Mouse (Mus musculus) hematopoietic stem cell, adult 5-6 weeks (primary cell): ENCODE measurements around the gene Tlr4. TPM values are rescaled to one million over a fixed set of nuclear protein-coding genes. Genes with fewer than 3 reads are reported as not detected.

Experiments used
- ATAC-seq, 2 experiments: fragments of 125-278 bp in 1 of 2; replicated peaks in 1 of 2; 2 replicates each; pipeline ENCODE4 v1.8.0; 2016 to 2017; ENCODE audit warnings: inconsistent platforms in 2 of 2, mild to moderate bottlenecking in 2 of 2, moderate number of reproducible peaks in 2 of 2, low read depth in 1 of 2, moderate TSS enrichment in 1 of 2; ENCODE audit not compliant: low FRiP score in 2 of 2, poor library complexity in 2 of 2, severe bottlenecking in 2 of 2, insufficient read depth in 1 of 2, low TSS enrichment in 1 of 2
- total RNA-seq: library from RNA; stranded (forward); fragments of 172-1452, 232-1000 nt; gene quantifications from 2 replicates; pipeline ENCODE4 v1.2.3, GENCODE M21; 2017

Tlr4 gene
- total RNA-seq, 1 experiment from 2014 or later: 11.7 TPM

DNA sequence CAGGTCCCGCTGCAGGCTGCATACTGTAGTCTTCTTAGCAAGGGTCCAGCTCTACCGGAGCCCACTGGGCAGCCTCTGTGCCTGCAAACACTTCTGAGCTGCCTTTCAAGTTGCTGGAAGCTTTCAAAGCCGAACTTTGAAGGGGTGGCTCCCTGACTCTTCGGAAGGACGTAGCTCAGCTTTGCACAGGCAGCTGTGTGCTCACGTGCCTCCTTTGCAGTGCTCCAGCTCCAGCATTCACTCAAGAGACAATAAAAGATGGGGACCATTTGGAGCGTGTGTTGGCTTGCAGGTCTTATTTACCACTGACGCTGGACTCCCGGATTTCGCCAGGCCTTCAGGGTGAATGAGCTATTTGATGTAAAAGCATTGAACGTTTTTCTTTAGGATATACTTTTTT lies 50.2 kb downstream of the Tlr4 start:
- no peak for ATAC-seq

DNA sequence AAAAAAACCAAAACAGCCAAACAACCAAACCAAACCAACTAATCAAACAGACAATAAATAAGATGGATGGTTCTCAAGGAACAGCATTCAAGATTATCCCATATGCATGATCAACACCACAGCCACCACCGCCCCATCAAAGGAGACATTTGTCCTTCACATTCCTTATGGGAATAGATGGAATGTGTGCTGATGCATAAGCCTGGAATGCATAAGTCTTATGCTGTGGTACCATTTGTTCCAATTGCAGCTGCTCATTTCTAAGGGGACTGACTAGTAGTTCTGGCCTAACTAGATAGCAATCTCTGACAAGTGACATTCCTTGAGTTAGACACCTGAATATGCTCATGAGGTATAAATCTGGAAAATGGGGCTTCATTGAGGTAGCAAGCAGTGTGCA lies 54.1 kb downstream of the Tlr4 start:
- no peak for ATAC-seq

DNA sequence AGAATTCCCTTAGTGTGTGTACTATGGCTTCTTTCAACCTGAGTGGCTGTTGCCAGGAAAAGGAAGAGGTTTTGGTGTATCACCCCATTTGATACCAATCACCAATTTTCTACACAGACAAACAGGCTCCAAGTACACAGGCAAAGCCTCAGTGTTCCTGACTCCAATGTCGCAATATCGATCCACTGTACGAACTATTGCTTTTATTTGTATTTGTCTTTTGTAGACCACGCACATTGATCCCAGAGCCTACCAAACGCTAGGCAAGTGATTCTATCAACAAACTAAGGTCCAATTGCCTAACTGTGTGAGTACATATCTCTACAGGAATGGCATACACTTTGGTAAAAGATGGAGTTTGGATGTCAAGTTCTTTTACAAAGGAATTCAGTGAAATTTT lies 55.9 kb downstream of the Tlr4 start:
- ATAC-seq: no peak

- ATAC-seq: no peak
Measured at GRCm38 (mm10) chr4:66894547-66894946, 67.2 kb downstream of the Tlr4 start.

DNA sequence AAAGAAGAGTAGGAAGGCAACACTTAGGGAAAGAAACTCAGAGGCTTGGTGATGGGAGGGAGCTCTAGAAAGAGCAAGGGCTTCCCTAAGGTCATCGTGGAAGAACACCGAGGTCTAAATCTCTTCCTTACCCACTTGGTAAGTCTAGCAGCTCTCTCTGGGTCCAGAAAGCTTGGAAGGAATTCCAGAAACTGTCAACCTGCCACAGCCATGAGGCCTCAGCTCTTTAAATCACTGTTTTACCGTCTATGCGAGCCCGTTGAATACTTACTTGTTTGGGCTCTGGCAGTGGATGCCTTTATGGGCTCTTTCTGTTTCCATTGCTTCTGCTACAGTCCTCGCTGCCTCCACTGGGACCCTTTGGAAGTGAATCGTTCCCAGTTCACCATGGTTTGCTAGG lies 67.6 kb downstream of the Tlr4 start:
- no peak for ATAC-seq

DNA sequence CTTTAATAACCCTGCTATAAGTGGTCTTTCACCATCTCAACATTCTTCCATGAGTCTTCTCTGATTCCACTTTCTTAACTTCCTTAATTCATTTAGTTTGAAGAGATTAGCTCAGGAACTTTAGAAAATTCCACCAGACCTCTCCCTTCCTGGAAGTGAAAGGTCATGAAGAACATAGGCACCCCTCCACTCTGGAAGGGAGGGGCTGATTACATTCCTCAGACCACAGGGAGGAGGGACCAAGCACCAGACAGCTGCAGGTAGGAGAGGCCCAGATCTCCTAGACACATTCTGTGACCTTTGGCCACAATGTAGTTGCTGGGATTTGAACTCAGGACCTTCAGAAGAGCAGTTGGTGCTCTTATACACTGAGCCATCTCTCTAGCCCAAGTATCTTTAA lies 72.7 kb downstream of the Tlr4 start:
- no peak for ATAC-seq

GRCm38 (mm10) chr4:66901498-66901897 lies 74.1 kb downstream of the Tlr4 start:
- ATAC-seq: no peak

DNA sequence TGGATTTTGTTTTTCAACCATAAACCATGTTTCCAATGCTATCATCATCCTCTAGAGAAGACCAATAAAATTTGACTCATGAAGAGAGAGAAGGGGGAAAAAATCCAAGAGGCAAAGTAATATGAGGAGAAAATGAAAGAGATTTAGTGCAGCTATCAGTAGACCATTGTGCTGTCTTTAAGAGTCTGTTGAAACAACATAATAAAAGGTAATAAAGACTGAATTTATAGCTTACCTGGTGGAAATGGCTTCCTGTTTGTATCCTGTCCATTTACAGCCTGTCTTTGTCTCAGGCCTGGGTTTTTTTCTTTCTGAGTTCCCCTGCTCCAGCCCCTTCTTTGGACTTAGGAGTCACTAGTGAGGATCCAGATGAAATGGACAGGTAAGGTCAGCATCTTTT lies 81.0 kb downstream of the Tlr4 start:
- ATAC-seq: no peak

GRCm38 (mm10) chr4:66919630-66920372 lies 92.4 kb downstream of the Tlr4 start:
- ATAC-seq: no peak

- ATAC-seq: peak; percentile 36 to 46; a peak in 1 of 4 replicates
Measured at GRCm38 (mm10) chr4:66923616-66924276, 96.4 kb downstream of the Tlr4 start.

DNA sequence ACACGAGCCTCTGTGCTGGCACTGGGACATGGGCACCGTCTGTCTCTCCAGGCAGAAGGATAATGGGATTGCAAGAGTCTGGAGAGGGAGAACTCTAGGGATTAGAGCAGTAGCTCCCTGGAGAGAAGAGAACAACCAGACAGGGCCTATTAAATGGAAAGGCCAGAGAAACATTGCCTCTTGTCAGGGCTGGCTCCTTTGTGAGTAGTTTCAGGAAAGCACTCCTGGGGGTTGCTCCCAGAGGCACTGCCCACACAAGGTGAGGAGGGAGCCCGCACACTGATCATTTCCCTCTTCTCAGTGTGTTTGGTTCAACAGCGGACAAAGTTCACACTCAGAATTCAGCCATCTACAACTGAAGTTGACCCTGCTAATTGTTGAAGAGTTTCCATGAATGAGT lies 98.7 kb downstream of the Tlr4 start:
- ATAC-seq: no peak

DNA sequence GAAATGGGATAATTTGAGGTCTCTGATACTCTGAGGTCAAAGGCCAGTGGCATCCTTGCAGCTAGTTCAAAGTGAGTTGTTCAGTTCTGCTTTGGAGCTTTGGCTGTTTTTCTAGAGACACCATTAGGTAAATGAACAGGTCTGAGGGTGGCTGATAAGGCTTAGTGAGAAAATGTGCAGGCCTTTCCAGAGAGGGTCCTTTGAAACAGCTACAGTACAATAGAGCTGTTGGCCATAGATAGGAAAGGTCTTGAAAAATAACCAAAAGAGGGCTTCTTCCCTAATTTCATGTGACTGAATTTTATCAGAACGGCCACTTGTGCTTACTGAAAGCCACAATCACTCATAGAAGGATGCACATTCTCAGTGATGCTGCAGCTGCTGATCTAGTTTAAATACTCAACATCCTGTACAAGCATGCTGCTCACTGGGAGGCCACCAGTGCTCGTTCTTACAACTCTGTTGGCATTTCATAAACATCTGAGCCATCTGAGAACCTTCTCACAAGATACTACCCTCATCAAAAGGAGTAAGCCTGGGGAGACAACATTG lies 100.2 kb downstream of the Tlr4 start:
- ATAC-seq: peak; percentile 69 to 84

DNA sequence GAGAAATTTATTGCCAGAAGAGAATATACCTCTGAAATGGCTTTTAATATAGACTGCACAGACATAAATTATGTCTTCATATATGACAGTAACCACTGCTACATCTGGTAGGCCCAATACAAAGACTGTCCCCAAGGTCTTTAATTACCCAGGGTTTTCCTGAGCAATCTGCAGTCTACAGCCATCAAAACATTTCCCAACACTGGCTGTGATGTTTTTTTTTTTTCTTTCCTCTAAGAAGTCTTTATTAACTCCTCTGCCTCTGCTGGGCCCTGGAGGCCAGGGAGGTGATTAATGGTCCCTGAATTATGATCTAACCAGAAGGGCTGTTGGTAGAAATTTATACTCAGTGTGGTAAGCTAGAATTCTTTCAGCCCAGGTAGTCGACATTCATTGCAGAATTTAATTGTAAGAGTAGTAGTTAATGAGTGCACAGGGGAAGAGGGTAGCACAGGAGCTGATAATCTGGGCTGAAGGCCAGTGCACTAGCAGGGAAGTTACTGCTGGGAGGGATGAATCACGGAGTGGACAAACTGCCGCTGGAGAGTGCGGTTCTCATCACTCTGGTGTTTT lies 111.2 kb downstream of the Tlr4 start:
- no peak for ATAC-seq

GRCm38 (mm10) chr4:66941894-66942293 lies 114.5 kb downstream of the Tlr4 start:
- no peak for ATAC-seq

- ATAC-seq: peak in 1 of 2 experiments; percentile 56; a peak in 1 of 4 replicates
Measured at GRCm38 (mm10) chr4:66943699-66944098, 116.3 kb downstream of the Tlr4 start.

DNA sequence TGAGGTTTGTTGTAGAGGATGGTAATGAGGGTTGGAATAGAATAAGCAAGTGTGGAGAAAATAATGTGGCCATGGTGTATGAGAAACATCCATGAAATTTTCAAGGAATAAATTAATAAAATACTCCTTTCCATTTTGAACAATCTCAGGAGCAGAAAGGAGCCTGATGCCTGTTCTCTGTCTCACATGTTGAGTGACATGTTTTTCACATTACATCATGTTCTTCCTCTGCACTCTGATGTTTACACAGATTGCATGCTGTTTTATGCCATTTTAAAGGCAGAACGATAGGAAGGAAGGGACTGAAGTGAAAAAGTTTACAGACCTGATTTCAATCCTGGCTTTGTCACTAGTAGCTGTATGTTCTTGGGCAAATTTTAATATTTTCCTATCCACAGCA lies 120.3 kb downstream of the Tlr4 start:
- ATAC-seq: no peak

DNA sequence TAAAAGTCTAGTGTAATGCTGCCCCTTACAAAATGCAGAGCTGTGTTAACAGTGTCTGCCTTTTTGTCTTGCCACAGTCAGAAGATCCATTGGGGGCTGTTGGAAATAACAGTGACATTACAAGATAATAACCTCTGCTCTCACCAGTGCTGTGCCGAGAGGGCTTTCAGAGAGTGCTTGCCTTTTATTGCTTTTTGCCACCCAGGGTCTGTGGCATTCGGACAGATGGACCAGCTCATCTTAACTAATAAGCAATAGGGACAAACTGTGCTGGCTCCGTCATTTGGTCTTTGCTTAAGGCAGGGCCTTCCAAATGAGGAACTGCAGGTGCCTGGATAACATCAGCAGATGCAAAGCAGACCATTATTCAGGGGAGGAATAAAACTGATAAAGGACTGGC lies 147.5 kb downstream of the Tlr4 start:
- no peak for ATAC-seq
